Mouse (Mus musculus) midbrain, embryonic 14.5 days (tissue): Measurements from ENCODE around the gene Eif2s2. TPM values are rescaled to one million over a fixed set of nuclear protein-coding genes. Genes with fewer than 3 reads are reported as not detected.
A peak's percentile ranks its signal among the peaks of the same experiment; 100 is the strongest.
"Not testable (repeated sequence)": the region's sequence is repeated elsewhere in the genome, so short reads cannot be mapped to it uniquely, and the experiment has no call there.

Experiments
- ATAC-seq: fragments of 200-750 bp; cut with Nextera tagmentation; 2 replicates; pipeline ENCODE4 v1.8.0; 2017; ENCODE audit warnings: moderate number of reproducible peaks, moderate library complexity; ENCODE audit not compliant: low FRiP score, low TSS enrichment
- DNase-seq: peaks from one replicate; pipeline ENCODE4 v3.0.0-alpha.2; 2015
- H3K27ac ChIP-seq: fragments of 300-500 bp; sonication (generic); replicated peaks from 2 replicates; pipeline ENCODE4 v1.5.1; 2014; ENCODE audit warnings: mild to moderate bottlenecking, low read depth, low read length, moderate library complexity
- H3K27me3 ChIP-seq: fragments of 300-500 bp; sonication (generic); 2 replicates; pipeline ENCODE4 v1.6.1; 2014; ENCODE audit warnings: low read length, control low read depth, mixed read lengths; ENCODE audit not compliant: control insufficient read depth, insufficient read depth
- H3K36me3 ChIP-seq: fragments of 300-500 bp; sonication (generic); 2 replicates; pipeline ENCODE4 v1.6.1; 2014; ENCODE audit warnings: low read length, control low read depth; ENCODE audit not compliant: control insufficient read depth, insufficient read depth
- H3K4me1 ChIP-seq: fragments of 300-500 bp; sonication (generic); 2 replicates; pipeline ENCODE4 v1.6.1; 2014; ENCODE audit warnings: mild to moderate bottlenecking, antibody characterized with exemption, low read length, control low read depth; ENCODE audit not compliant: control insufficient read depth, insufficient read depth
- H3K4me2 ChIP-seq: fragments of 300-500 bp; sonication (generic); 2 replicates; pipeline ENCODE4 v1.6.1; 2014; ENCODE audit warnings: mild to moderate bottlenecking, low read length, moderate library complexity
- H3K4me3 ChIP-seq: fragments of 300-500 bp; sonication (generic); replicated peaks from 2 replicates; pipeline ENCODE4 v1.5.1; 2014; ENCODE audit warnings: low read depth, low read length
- H3K9ac ChIP-seq: fragments of 300-500 bp; sonication (generic); replicated peaks from 2 replicates; pipeline ENCODE4 v1.6.1; 2014; ENCODE audit warnings: mild to moderate bottlenecking, low read length, moderate library complexity
- H3K9me3 ChIP-seq: fragments of 300-500 bp; sonication (generic); 2 replicates; pipeline ENCODE4 v1.6.1; 2016; ENCODE audit warnings: low read length, control low read depth, mixed read lengths; ENCODE audit not compliant: control insufficient read depth
- WGBS: fragments of 180-500 bp; shearing (Covaris S2); extraction: QIAGEN DNeasy Blood & Tissue Kit; methylation state at CpG from one replicate; pipeline ENCODE4 v1.1.7; 2014; 5-methylcytosine and 5-hydroxymethylcytosine counted together
- polyA plus RNA-seq: library from polyadenylated mRNA; unstranded; fragments of >200 nt; fragmentation: Nextera tagmentation; extraction: Ambion mirVana; gene quantifications from 2 replicates; pipeline ENCODE4 v1.2.1, GENCODE M21; 2014

Eif2s2 gene
- polyA plus RNA-seq, 1 experiment from 2014 or later = 78.8 TPM

DNA sequence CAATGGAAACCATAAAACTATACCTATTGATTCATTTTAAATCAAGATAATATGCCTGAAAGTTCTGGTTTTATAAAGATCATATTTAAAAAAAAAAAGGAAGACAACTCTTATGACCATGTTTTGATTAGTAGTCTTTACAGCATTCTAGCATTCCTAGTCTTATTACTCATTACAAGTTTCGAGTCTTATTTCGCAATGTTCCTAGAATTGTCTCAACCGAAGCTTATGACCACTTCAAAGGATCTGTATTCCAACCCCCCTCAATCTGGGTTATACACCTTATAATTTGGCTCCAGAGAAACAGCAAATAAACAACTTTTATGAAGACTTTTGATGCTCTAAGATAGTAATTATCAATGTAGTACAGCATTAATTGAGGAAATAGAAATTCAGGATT lies 9.4 kb upstream of the Eif2s2 start:
- DNase-seq (no peak), ATAC-seq (no peak)
- Histone ChIP-seq H3K9ac (no peak overlapping the region), H3K27ac (no peak overlapping the region), H3K9me3 (no peaks in the 10 kb centered on the region), H3K4me3 (no peak overlapping the region), H3K4me2 (no peak overlapping the region), H3K27me3 (no peaks in the 10 kb centered on the region), H3K4me1 (no peaks in the 10 kb centered on the region), H3K36me3 (no peaks in the 10 kb centered on the region)
- 96% methylated on average over 3 of the region's 3 CpGs for WGBS

DNA sequence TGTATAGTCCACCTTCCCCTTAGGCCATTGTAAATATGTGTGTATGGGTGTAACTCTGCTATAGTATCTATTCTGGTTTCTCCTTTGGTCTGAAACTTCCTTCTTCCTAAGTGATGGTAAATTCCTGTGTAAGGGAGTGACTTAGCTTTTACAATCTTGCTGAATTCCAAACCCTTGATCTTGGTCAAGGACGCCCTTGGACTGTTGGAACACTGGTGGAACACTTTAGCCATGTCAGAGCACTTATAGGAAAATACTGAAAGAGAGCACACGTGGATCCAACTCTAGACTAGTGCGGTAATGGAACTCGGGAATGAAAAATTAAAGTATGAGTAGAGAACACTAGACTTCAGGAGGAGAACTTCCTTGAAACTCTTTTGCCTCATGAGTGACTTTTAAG lies 6.7 kb upstream of the Eif2s2 start:
- not testable (repeated sequence) for H3K36me3 ChIP-seq, ATAC-seq, H3K9me3 ChIP-seq, H3K27me3 ChIP-seq, DNase-seq, H3K4me3 ChIP-seq, H3K4me1 ChIP-seq, H3K9ac ChIP-seq, H3K4me2 ChIP-seq, H3K27ac ChIP-seq
- WGBS = 83% methylated on average over 4 of the region's 4 CpGs

DNA sequence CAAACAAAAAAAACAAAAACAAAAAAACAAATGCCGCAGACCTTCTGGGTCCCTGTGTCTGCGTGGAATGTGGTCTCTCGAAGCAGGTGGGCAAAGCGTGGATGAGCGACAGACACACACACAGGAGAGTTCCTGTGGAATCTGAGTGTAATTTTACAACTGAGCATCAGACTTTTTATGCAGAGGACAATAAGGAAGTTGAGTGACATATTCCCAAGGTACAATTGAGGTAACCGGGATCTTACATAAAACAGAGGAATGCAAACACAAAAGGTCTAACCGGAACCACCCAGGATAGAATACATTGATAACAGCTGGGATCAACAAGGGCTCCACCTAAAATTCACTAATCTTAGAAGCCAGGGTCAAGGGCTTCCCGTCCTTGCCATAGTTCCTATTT lies 6.3 kb upstream of the Eif2s2 start:
- H3K27ac ChIP-seq, H3K36me3 ChIP-seq, DNase-seq, H3K4me3 ChIP-seq, ATAC-seq, H3K4me1 ChIP-seq, H3K27me3 ChIP-seq, H3K9ac ChIP-seq, H3K4me2 ChIP-seq, H3K9me3 ChIP-seq: not testable (repeated sequence)
- WGBS = 88% methylated on average over 8 of the region's 8 CpGs

DNA sequence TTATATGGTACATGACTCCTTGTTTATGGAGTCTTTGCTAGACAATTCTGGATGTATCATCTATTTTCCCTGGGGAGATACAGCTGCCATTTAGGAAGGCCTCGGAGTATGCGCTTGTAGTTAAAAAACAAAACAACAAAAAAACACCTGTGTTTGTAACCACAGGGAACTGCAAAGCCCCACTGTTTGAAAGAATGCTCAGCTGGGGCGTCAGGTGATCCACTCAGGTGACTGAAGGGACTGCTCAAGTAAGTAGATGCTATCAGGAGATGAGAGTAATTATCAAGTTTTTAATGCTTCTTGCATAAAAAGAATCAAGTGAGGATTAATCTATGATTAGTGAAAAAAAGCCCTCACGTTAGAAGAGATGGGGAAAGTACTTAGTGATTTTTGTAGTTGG lies 813 bp upstream of the Eif2s2 start:
- Histone ChIP-seq H3K36me3 (no peaks in the 10 kb centered on the region), H3K4me1 (peaks cover 19% of the 10 kb centered on the region), H3K9me3 (no peaks in the 10 kb centered on the region), H3K4me2 (peak overlapping the region; percentile 83), H3K9ac (no peak overlapping the region), H3K4me3 (peak overlapping the region; percentile 91; the same call in 1 of the 2 replicates), H3K27ac (no peak overlapping the region), H3K27me3 (no peaks in the 10 kb centered on the region)
- DNase-seq = no peak
- 68% methylated on average over 4 of the region's 4 CpGs for WGBS
- no peak for ATAC-seq

DNA sequence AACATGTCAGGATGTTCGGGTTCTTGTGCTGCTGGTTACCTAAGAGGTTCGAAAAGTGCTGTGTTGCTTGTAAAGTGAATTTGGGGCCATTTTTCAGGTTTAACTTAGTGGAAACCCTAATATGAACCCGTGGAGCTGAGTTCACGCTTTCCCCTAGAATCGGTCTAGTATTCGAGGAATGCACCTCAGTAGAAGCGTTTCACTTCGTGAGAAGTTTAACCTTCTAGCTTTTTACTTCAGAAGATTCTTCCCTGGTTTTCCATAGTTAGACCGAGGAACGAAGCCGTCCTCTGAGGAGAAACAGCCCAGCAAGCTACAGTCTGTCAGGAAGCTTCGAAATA lies 280 bp upstream of the Eif2s2 start:
- H3K4me2 ChIP-seq = peak overlapping the region; percentile 83
- peak; percentile 43; the same call in 1 of the 2 replicates for ATAC-seq
- no peaks in the 10 kb centered on the region for H3K9me3 ChIP-seq
- H3K4me1 ChIP-seq = peaks cover 19% of the 10 kb centered on the region
- no peak overlapping the region for H3K27ac ChIP-seq
- no peaks in the 10 kb centered on the region for H3K27me3 ChIP-seq
- H3K4me3 ChIP-seq = peak overlapping the region; percentile 91
- no peak for DNase-seq
- H3K36me3 ChIP-seq = peaks cover under 1% of the 10 kb centered on the region
- H3K9ac ChIP-seq = peak overlapping the region; percentile 42; the same call in 1 of the 2 replicates
- 10% methylated on average over 12 of the region's 12 CpGs for WGBS

DNA sequence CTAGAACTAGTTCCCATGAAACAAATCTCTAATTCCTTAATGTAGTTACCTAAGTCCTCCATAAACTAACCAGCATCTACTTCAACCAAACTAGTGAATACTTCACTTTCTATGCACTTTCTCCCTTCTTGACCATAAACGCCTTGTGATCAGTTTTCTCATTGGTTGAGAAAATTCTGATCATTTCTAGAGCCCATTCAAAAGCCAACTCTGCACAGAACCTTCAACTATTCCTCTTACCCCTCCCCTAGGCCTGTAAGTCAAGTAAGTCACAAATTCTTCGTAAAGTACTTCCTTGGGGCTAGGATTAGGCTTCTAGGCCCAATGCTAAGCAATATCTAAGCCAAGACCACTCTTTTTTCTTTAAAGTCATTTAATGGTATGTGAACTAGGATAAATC lies 1.1 kb downstream of the Eif2s2 start:
- peak overlapping the region; percentile 83 for H3K9ac ChIP-seq
- H3K4me1 ChIP-seq = peaks cover 19% of the 10 kb centered on the region
- H3K36me3 ChIP-seq = peaks cover 14% of the 10 kb centered on the region
- no peaks in the 10 kb centered on the region for H3K27me3 ChIP-seq
- H3K27ac ChIP-seq = no peak overlapping the region
- 19% methylated on average over 2 of the region's 2 CpGs for WGBS
- DNase-seq (no peak), ATAC-seq (no peak)
- peak overlapping the region; percentile 83 for H3K4me2 ChIP-seq
- no peaks in the 10 kb centered on the region for H3K9me3 ChIP-seq
- H3K4me3 ChIP-seq = peak overlapping the region; percentile 91

DNA sequence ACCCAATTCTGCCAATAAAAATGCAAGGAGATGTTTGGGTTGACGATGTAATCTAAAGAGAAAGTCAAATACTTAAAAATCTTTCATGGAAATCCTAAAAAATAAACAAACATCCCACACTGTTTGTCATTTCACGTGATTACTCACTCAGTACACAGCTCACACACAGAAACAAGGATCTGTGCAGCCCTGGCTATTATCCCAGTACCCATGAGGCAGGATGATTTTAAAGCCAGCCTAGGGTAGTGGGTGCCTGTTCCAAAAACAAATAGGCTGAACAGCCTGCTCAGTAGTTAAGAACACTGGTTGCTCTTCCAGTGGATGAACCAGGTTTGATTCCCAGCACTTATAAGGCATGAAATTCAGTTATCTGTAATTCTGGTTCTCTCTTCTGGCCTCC lies 16.1 kb downstream of the Eif2s2 start:
- no peak for ATAC-seq
- no peaks in the 10 kb centered on the region for H3K27me3 ChIP-seq
- no peak overlapping the region for H3K4me2 ChIP-seq
- peaks cover 64% of the 10 kb centered on the region for H3K36me3 ChIP-seq
- no peak overlapping the region for H3K27ac ChIP-seq
- no peak overlapping the region for H3K4me3 ChIP-seq
- DNase-seq = no peak
- H3K9ac ChIP-seq = no peak overlapping the region
- no peaks in the 10 kb centered on the region for H3K9me3 ChIP-seq
- 91% methylated on average over 2 of the region's 2 CpGs for WGBS
- no peaks in the 10 kb centered on the region for H3K4me1 ChIP-seq

DNA sequence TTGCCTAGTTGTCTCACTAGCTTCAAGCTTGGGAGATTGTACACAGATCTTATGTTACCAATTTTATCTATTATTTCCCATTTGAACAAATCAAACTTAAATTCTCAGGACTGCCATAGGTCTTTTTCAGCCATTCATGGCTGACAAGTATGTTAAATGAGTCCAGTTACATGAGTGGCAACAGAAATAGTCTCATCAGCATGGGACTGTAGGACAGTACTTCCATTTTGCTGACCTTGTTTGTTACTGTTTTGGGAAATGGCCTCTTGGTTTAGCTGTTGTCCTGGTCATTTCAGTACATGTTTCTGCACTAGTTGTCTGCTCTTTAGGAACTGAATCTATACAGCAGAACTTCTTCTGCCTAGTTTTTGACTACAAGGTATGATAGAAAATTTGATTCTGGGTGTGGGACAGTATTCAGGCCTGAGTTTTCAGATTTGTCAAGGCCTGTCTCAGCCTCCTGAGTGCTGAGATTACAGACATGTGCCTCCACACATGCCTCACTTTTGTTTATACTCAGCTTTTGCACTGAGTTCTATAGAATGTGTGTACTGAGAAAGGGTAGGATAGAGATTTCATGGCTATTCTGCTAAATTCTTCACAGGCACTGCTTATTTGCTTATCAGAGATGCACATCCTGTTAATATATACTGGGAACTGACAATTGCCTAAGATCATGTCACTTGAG lies 22.6 kb downstream of the Eif2s2 start:
- Histone ChIP-seq H3K27me3 (no peaks in the 10 kb centered on the region), H3K4me2 (no peak overlapping the region), H3K4me3 (no peak overlapping the region), H3K4me1 (no peaks in the 10 kb centered on the region), H3K9me3 (no peaks in the 10 kb centered on the region), H3K27ac (no peak overlapping the region), H3K36me3 (peaks cover 79% of the 10 kb centered on the region), H3K9ac (no peak overlapping the region)
- ATAC-seq = no peak
- DNase-seq = no peak

DNA sequence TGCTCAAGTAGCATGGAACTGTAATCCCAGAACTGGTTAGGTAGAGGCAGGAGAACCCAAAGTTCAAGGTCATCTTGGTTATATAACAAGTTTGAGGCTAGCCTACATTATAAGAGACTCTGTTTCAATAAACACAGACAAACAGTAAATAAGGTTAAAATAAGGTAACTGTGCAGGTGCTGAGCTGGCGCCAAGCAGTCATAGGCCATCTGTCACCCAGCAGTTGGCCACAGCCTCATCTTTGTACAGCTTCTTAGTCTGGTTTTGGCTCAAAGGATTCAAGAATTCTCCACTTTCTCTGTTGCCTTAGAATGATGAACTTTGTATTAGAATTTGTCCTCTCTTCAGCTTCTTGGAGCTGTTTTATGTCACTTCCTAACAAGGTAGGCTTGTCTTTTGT lies 24.6 kb downstream of the Eif2s2 start:
- Histone ChIP-seq H3K27me3 (no peaks in the 10 kb centered on the region), H3K9me3 (no peaks in the 10 kb centered on the region), H3K9ac (no peak overlapping the region), H3K4me3 (no peak overlapping the region), H3K36me3 (peaks cover 80% of the 10 kb centered on the region), H3K4me2 (no peak overlapping the region), H3K27ac (no peak overlapping the region), H3K4me1 (no peaks in the 10 kb centered on the region)
- DNase-seq (no peak), ATAC-seq (no peak)
- 92% methylated on average over 1 of the region's 1 CpGs for WGBS
